Mouse (Mus musculus): ENCODE results near the gene Pgm5.

The Pgm5 gene

DNA sequence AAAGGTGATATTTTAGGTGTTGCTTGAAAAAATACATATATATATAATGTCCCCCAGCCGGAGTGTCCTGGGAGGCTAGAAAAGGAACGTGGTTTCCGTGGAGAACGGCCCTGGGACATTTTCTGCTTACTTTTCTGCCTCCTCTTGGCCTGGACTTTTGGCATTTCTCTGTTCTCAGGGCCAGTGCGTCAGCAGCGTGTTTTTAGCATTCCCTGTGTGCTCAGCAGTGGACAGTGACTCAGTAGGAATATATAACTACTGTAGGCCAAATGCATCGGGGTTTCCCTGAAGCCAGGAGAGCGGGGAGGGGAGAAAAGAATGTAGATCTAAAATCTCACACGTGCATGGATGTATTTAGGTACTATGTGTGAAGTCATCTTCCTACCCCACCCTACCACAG is 3.8 kb upstream of the Pgm5 start:
- DNase-seq, result no peak

DNA sequence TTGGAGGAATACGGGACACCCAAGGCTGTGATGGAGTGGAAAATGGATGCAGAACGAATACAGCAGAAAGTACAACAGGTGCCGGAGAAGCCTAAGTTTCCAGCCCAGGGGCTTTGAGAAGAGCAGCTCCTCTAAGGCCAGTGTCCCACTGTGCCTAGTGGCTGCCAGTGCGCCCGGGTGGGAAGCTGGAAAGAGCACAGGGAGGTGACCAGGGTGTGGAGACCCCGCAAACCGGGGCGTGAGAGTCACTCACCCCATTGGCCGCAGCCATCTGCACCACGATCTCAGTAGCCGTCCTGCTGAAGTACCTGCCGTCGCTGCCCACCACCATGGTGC is 411 bp downstream of the Pgm5 start:
- no peak for DNase-seq

DNA sequence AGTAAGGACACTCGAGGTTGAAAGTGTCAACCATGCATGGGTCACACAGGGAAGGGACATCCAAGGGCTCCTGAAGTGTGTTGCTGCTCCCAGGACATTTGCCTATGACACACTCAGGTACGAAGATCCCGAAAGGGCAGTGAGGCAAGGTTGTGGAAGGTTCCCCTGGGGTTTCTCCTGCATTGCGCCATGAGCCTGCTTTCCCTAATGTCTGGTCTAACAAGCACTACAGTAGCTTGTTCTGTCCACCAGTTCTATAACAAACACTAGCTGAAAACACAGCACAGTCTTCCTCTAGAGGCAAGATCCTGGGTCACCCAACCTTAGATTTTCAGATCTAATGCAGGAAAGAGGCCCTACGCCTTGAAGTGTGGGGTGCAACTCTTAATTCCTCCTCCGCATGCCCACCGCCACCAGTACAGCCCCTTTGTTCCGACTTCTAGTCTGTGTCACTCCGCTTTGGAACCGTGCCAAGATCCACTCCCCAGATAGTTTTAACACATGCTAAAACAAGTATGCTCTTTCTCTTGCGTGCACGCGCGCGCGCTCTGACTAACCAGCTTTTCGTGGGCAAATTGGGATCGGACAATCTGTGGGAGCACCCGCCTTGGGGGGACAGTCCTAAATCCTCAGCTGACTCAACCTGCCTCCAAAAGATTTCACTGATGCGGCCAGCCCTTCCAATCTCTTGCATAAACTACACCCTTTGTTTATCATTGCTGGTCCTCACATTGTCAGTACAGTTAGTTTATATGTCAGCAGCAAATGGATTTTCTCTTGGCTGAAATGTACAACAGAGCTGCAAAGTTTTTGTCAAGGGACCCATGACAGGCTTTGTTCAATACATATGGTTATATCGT is 10.0 kb downstream of the Pgm5 start:
- DNase-seq, result peak; percentile 28

DNA sequence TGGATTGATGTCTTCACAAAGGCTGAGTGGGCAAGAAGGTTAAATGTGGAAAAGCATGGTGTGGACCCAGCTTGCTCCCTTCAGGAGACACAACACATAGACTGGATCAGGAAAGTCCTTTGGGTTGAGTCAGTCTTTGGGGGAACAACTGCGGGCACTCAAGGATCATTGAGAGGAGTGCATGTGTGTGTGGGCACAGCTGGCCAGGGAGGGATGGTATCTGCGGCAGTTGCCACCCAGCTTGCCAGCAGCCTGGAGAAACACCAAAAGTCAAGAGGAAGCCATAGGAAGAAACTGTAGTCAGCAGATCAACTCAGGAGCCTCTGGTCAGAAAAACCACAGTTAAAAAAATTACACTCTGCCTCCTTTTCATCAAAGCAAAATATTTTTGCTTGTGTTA is 12.8 kb downstream of the Pgm5 start:
- DNase-seq, result no peak

DNA sequence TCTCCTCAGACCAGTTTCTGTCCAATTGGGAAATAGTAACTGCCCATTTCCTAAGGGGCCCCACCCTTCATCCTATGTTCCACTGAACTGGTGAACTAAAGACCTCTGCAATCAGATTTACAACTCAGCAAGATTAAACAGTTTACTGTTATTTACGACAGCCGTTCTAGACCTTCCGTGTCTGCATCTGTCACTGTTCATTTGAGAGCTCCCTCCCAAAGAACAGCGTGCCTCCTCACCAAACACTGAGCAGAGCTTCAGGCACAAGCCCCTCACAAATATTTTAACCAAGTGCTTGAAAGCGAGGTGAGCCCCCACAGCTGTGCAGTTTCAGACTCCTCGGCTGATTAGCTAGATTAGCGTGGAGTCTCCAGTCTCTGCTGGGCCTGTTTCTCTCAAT is 13.3 kb downstream of the Pgm5 start:
- no peak for DNase-seq

DNA sequence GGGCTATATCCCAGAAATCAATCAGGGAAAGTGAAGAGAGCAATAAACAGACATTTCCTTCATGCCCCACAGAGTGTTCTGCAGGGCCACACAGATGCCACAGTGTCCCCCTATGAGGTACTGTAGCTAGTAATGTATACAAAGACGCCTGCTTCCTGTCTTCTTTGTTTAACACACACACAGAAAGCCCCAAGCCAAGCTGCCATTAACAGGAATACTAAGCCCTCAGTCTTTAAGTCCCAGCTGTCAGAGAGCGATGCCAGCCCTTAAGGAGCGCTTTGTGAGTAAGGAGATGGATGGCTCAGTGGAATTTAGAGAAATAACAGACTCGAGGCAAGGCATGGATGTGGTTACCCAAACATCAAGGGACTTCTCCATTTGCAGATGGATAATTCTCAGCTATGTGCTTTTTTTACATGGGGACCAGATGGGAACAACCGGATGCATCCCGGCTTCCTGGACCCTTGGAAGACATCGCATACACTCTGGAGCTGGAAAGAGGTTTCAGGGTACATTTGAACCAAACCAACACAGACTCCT is 16.6 kb downstream of the Pgm5 start:
- peak; percentile 3 for DNase-seq

DNA sequence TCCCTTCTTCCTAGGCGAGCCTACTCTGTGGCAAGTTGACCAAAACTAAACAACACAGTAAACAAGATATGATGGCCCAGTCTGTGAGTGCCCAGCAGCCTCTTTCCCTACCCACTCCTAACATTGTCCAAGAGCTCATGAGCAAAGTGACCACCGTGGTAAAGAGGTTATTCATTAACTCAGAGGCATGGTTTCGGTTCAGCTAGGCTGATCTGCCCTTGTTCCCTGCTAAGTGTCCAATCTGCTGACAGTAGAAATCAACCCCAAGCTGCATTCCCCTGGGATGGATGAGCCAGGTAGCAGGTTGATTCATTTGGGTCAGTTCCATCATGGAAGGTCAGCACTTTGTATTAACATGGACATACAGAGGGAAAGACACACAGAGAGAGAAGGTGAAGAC is 19.6 kb downstream of the Pgm5 start:
- DNase-seq, result no peak

DNA sequence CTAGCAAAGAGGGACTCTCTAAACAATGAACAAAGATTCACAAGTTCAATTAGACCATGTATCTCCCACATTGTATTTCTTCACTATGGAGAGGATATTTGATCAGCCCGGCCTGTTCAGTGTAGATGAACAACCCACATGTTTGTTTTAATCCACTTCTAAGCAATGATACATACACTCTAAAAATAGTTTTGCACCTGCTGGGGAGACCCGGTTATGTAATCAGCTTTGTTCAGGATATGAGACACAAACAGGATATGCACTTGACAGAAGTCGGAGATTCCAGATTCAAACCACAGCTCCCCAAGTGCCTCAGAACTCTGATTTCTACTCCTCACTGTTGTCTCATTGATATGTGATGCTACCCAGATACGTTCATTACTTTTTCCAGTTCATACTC is 37.1 kb downstream of the Pgm5 start:
- DNase-seq, result peak; percentile 12

DNA sequence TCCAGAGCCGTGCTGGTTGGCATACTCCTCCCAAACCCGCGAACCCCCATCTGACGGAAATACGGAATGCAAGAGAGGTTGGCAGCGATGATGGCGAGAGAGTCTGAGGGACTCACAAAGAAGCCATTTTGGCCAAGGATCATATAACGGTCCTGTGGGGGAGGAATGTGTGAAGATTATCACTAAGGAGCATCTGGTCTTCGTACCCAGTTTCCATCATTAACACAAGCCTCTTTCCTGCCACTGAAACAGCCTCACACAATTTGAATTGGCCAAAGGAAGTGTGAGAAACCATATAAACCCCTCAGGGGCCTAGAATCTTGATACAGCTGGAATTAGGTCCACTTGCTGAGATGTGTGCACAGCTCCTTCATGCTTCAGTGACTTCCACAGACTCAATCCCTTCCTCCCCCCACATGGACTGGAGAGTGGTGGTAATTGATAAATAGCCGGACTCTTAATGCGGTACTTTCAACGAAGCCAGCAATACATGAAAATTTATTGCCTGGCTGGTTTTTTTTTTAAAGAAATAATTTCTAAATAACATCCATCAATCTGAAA is 45.9 kb downstream of the Pgm5 start:
- no peak for DNase-seq

DNA sequence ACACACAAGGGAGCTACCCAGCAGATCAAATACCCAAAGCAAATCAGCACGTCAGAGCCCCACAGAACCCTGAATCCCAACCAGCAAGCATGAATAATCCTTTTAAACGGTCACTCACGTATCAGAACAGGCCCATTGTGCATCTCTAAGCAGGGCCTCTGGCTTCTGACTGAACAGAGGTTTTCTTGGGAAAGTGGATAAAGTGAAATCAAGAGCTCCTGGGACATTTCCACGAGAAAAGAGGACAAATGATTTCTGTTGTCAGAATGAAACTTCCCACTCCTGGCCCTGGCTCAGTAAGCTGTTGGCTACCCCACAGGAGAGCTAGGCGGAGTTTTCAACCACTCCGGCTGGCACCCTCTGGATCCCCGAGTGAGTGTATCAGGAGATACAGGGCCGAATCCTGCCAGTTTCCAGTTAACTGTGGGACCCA is 48.8 kb downstream of the Pgm5 start:
- no peak for DNase-seq

DNA sequence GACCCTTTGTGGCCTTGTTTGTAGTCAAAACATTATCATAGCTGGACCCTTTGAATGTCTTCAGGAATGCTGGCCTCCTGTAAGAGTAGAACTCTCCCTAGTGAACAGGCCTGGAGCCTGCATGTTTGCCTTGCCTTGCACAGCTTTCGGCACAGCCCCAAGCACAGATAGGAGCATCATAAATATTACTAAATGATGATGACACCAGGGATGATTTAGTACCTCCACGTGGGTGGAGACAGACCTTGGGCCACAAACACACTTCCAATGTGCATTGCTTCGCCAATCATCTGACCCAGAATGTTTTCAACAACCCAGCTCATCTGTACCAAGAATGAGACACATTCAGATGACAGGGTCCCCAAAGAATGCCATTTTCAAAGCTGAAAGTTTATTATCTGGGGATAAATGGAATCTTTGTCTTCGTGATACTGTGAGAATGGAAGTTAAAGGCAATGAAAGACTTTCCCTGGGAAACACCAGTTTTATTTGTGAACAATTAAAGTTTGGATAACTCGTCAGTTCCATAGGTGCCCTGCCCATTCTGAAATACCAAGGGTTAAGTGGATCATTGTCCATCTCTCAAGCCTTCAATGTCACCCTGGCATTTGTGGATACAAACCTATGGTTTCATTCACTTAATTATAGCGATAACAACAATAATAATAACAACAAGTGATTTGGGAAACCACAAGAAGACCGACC is 49.4 kb downstream of the Pgm5 start:
- no peak for DNase-seq

DNA sequence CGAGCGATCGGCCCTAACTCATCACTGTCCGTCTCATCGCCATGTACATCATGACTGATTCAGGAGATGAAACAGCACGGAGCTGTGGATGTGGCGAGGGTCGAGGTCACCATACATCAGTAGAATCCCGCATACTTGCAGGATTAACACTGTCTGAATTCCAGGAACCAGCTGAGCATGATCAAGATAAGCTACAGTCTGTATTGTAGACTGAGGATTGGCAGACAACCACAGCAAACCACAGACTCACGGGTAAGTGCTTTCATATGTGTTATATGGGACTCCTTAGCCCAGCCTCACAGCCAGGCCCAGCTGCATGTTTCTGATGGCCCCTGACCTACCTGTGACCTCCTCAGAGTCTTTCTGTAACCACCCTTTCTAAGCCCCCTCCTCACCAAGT is 50.2 kb downstream of the Pgm5 start:
- no peak for DNase-seq

DNA sequence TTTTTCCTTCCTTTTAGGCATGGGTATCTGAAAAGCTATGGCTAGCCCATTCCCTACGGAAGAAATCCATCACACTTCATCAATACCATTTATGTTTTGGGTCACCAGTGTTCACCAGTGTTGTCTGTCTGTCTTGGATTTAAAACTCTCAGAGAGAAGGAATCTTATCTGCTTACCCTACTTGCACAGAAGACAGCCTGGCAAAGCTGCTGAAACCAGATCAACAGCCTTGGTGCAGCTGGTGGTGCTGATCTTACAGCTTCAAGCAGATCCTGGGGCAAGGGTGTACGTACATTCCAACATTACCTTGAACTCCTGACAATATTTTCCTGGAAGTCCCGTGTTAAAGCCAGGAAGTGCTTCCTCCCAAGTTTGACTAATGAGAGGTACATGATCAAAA is 55.6 kb downstream of the Pgm5 start:
- no peak for DNase-seq

DNA sequence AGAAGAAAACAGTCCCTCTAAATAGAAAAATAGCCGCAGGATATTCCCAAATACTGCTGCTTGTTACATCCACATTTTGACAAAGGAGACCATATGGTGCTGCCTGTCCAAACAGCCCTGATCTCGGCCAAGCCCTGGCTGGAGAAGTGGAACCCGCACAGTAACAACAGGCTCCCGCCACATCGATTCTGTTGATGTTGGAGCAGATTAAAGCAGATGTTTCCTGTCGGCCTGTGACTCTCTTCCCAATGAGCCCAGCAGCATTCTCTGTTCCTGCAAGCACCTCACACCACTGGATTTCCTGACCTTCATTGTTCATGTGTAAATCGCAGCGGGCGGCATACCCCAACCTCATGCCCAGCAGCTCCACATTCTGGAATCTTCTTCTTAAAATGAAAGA is 64.0 kb downstream of the Pgm5 start:
- DNase-seq, result peak; percentile 30

DNA sequence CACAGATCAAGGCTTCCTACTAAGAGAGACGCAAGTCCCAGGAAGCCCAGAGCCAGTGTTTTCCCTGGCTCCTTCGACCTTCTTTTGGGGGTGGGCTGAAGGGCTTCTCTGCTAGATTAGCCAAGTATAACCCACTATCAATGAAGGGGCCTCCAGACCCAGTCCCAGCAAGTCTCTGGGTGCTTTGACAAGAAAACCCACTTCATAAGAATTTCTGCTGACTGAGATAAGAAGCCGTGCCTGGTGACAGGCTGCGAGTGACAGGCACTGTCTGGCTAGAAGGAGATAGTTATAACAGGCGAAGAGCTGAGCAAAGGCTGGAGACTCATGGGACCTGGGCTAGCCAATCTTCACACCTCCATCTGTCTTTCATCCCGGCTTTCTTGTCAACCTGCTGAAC is 67.3 kb downstream of the Pgm5 start:
- peak; percentile 23 for DNase-seq

DNA sequence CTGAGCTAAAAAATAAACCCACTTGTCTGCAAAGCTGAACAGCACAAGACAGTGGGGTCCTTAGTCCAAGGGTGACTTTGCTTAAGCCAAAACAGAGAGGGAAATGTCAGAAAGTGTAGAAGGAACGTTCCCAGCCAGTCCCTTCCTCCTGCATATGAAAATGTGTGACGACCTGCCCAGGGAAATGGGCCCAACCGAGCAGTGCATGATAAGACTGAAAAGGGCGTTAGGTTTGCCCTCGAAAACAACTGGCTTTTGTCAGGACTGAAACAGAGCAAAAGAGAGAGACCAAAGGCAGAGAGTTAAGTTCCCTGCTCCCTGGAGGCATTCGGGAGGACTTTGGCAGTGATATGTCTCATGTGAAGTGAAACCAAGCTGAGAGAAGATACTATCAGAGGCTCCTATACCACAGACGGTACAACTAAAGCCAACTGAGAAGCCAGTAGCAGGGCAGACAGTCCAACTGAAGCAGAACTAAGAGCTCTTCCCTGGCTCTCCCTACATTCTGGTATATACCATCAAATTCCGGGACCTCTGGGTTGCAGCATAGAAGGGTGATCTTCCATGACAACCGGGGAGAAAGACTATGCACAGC is 68.0 kb downstream of the Pgm5 start:
- no peak for DNase-seq

DNA sequence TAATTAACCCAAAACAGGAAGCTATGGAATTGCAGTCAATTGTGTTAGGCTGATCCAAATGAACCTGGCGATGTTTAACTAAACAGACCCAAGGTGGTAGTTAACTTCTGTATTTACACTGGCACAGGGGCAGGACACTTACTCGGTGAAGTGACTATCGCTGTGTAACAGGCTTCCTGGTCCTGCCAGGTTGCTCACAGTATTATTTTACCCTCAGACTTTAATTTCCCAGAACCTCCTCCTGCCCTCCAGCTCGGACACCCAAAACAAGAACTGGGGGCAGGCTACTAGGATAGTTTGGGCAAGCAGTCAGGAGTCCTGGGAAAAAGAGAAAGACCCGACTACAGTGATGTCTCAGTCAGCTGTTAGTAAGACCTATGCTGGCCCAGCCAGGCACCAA is 68.8 kb downstream of the Pgm5 start:
- peak; percentile 0 for DNase-seq

DNA sequence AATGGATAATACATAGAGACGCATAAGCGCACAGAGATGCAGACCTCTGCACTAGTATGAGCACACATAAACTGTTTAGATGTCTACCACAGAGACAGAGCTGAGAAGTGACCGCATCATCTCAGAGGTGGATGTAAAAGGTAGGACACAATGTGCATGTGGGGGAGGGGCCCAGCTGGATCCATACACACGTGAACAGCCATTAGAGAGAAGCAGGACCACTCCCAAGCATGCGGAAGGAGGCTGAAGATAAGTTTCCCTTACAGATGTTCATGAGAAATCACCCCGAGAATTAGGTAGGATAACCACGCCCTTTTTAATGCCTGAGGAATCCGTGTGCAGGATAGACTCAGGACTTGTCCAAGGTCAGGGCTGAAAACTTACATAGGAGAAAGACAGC is 75.8 kb downstream of the Pgm5 start:
- DNase-seq, result no peak

DNA sequence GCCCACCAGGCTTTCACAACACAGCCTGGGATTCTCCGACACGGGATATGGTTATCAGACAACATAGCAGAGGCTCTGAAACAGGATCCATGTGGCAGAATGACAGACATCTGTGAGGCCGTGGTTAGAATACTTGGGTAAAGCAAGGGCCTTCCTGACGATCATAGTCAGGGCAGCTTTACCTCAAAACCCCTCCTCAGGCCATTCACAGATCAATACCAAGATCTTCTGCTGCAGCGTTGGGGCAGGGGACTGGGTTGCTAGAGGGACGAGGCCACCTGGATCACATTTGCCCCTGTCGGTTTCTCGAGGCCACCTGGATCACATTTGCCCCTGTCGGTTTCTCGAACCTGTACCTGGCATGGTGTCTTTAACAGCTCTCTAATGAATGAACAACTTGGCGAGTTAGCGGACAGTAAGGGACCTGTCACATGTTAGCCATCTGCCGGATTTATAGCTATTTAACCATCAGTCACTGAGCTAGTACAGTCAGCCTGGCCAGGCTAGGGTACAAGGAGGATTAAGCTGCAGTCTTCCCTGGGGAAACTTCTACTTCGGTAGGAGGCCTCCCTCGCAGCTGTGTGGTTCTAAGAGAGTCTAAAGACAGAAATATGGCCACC is 76.5 kb downstream of the Pgm5 start:
- no peak for DNase-seq

DNA sequence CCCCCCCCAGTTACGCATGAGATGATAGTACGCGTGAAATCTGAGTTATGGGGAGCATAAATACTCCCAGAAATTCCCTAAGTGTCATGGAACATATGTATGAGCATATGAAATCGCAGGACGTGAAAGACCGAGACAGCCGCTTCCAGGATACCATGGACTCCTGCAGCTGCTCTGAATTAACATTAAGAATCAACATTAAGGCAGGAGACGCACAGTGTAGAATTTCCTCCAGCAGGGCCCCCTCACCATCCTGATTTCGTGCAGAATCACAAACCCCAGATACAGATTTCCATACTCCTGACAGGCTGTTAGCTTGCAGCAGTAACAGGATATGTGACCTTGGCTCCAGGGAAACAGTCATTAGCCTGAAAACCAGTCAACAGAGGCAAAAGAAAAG is 77.9 kb downstream of the Pgm5 start:
- no peak for DNase-seq

DNA sequence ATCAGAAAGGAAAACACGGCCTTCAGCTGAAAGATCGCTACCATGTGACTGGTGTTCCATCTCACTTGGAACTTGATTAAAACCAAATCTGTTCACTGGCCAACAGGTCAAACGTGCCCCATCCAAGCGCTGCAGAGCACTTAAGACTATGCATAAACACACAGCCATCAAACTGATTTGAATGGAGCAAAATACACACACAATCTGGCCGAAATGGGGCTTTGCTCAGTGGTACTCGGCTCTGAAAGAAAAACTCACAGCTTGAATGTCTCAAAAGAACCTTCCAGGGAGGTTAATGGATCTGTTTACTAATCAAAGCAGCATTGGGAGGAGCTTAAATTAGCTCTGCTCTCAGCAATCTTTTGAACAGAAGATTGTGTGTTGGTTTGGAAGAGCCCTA is 81.7 kb downstream of the Pgm5 start:
- peak; percentile 39 for DNase-seq

DNA sequence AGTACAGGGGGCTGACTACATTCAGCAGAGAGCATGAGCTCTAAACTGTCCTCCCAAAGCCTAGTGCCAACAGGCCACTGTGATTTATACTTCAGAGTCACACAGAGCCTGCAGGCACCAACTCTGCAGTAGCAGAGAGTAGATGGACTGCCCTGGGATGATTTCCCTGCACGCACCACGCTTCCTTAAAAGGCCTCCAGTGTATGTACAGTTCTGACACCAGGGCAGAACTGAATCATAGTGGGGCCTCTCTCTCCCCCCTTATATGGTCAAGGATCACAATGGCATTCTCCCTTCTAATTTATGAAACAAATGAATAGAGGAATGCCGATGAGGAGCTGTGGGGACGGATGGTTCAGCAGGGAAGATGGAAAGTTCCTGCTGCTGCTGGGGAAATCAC is 91.3 kb downstream of the Pgm5 start:
- DNase-seq, result no peak

DNA sequence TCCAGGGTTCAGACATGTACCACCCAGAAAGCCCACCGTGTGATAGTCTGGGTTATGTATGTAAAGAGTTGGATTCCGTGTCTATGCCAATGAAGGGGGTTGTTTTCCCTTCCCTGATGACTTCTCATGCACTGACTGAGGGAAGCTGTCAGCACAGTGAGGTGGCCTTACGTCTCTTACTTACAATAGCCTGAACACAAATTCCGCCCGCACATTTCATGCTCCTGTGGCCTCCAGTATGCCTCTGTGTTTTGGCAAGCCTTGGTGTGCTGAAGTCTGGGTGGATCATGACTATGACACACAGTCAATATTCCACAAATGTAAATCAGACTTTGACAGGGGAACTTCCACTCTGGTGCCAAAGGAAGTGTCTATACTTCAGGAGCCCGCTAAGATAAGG is 94.3 kb downstream of the Pgm5 start:
- DNase-seq, result no peak

All from lung, postnatal 36 days (tissue).